Mouse (Mus musculus) E14TG2a.4 (cell line): ENCODE measurements around the gene Dicer1.

Experiments used
- CTCF ChIP-seq: conservative IDR thresholded peaks from 2 replicates; pipeline ENCODE4 v1.5.1; 2014; ENCODE audit warnings: low read length
- NANOG ChIP-seq: IDR thresholded peaks from 2 replicates; pipeline ENCODE4 v1.6.1; 2014; ENCODE audit warnings: borderline replicate concordance, low read length, mixed read lengths

- TF ChIP-seq NANOG (no peak), CTCF (no peak)
These were observed 15.8 kb downstream of the Dicer1 start for GRCm38 (mm10) chr12:104735993-104736395.
